Mouse (Mus musculus) small intestine, adult 10 weeks (tissue): ENCODE results near the gene Gm29427. TPM values are rescaled to one million over a fixed set of nuclear protein-coding genes. Genes with fewer than 3 reads are reported as not detected.

Experiments
- polyA plus RNA-seq: library from polyadenylated mRNA; stranded (reverse); fragments of 350-450 nt; fragmentation: Illumina TruSeq; extraction: RNeasy Lipid Tissue Mini Kit (QIAGEN cat#74804); gene quantifications from one replicate; pipeline ENCODE4 v1.2.3, GENCODE M21; 2014; ENCODE audit warnings: low replicate concordance

The Gm29427 gene
- polyA plus RNA-seq, result 1.5 TPM

DNA sequence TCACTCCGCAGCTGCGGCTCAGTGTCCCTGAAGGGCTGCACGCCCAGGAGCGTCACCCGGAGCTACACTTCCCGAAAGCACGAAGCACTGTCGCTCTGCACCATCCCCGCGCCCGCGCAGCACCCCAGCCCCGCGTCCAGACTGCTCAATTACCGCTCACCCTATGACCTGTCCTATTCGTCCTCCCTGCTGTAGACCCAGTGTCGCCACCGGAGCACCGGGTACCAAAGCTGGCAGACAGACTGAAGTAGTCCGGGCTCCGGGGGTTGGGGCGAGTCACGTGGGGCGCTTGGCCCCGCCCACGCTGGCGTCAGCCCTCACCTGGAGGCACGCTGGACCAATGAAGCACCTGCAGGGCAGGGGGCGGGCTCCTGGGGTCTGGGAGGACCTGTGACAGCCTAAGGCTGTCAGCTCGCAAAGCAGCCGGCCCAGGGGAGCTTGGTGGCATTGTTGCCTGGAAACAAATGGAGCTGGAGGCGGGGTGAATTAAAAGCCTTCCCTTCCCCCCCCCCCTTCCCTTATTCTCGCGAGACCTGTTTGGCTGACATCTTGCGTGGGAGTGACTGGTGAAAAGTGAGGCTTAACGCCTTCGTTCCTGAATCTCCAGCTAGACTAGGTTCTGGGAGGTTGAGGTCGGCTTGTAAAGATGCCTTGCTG lies at the start of gene Gm29427:
Gene Gm29427, minus strand, starts transcription at position 239 of the 657 bp plus-strand sequence.

DNA sequence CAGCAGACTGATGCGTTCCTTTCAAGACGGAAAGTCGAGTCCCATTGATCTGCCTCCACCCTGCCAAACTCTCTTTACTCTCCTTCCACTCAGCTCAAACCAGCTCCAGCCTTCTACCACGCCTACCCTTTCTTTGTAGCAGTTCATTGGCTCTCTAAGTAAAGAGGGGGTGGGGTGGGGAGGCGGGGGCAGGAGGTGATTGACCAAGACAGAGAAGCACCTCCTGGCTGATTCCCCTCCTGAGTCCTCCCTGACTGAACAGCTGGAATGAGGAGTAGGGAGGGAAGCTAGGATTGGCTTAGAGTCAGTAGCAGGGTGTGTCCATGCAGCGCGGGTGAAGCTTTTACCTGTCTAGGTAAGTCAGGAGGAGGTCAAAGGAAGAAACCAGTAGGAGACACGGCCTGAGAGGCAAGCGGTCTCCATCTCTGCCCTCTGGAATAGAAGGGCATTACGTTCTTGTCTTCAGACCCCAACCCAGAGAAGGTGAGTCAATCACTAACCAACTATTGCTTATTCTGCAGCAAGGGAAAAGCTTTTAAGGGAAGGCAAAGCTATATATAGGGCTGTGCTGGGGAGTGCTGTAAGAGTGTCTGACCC lies 16.2 kb upstream of the Gm29427 start, which contains the start of gene AA986860:
Gene AA986860, plus strand, starts transcription at position 236 of the 597 bp plus-strand sequence.

DNA sequence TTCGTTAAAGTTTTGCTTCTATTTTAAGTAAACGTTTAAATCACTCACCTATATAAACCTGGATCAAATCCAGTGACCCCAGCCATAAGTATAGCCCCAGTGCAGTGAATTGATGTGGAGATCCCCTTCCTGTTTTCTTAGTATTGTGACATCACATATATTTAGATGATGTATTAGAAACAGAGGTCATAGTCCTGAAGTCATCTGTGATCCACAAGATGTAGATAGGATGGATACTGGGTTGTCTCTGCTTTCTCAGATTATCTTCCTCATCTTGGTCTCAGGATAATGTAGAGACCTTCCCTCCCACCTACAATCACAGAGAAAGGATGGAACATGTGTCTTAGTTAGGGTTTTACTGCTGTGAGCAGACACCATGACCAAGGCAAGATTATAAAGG lies 13.6 kb upstream of the Gm29427 start, which contains the start of gene Pfkfb2:
Gene Pfkfb2, minus strand, starts transcription at position 101 of the 400 bp plus-strand sequence.

DNA sequence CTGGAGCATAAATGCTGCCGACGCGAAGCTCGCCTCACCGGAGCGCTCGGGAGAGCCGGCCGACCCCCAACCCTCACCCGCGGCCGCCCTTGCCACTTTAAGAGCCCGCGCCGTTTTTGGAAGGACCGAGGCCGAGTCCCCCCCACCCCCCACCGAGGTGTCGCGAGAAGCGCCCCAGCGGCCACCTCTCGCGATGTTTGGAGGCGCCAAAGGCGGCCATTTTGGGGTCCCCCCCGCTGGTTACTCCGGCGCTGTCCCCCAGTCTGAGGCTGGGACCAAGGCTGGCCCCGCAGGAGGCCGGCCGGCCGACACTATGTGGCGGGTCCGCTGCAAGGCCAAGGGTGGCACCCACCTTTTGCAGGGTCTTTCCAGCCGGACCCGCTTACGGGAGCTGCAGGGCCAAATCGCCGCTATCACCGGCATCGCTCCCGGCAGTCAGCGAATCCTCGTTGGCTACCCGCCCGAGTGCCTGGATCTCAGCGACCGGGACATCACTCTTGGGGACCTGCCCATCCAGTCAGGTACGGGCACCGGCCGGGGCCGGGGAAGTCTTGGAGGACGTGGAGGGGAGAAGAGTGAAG lies 1.8 kb upstream of the Gm29427 start, which contains the start of gene Yod1:
Gene Yod1, plus strand, starts transcription at position 37 of the 581 bp plus-strand sequence.

DNA sequence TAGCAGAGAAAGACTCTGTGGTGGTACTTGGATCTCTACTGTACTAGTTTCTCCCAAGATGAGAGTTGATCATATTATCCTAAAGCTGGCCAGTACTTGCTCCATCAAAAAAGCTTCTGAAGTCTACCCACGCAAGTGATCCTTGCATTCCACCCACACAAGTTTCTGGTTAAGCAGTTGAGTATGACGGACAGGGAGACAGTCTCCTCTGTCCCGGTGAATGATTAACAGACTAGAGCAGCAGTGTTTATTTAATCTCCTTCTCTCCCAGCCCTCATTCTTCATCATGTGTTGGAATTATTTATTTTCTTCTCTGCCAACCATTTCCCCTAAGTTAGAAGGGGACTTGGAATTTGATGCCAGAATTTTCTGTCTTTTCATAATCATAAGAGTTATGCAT lies 54.1 kb downstream of the Gm29427 start, which contains the start of gene C4bp:
Gene C4bp, minus strand, starts transcription at position 179 of the 400 bp plus-strand sequence.

DNA sequence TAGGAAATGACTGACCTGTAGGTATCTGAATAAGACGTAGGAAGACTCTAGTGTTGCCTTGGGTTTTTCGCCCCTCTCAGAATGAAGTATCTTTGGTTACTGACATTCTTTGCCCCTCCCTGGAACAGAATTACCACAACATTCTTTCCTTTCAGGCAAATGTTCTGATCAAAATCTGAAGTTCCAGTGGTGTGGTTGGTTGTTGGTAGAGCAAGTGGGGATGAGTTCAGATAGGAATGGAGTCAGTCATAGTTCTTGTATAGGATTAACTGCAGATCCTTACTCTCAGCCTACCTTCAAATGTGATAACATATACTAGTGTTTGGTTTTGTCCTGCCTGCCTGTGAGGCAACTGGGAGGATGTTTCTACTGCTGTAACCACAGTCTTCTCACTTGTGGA lies 86.1 kb downstream of the Gm29427 start, which contains the start of gene Zp3r:
Gene Zp3r, minus strand, starts transcription at position 101 of the 400 bp plus-strand sequence.

Other genes starting within 250 kb of the Gm29427 start
- not detected for gene Zp3r, start 86.2 kb downstream of the Gm29427 start, polyA plus RNA-seq
- 1.9 TPM for gene C4bp, start 54.2 kb downstream of the Gm29427 start, polyA plus RNA-seq
- 21.0 TPM for gene Yod1, start 1.5 kb upstream of the Gm29427 start, polyA plus RNA-seq
- 38.7 TPM for gene Pfkfb2, start 13.5 kb upstream of the Gm29427 start, polyA plus RNA-seq
- gene AA986860, start 16.2 kb upstream of the Gm29427 start, polyA plus RNA-seq, result 15.9 TPM
- gene Fcamr, start 85.1 kb upstream of the Gm29427 start, polyA plus RNA-seq, result not detected
- 3,567 TPM for gene Pigr, start 110.9 kb upstream of the Gm29427 start, polyA plus RNA-seq
- 2.6 TPM for gene Fcmr, start 149.9 kb upstream of the Gm29427 start, polyA plus RNA-seq
- gene Il24, start 171.7 kb upstream of the Gm29427 start, polyA plus RNA-seq, result not detected
- not detected for gene Il20, start 195.7 kb upstream of the Gm29427 start, polyA plus RNA-seq
- gene Il19, start 224.3 kb upstream of the Gm29427 start, polyA plus RNA-seq, result not detected